Mouse (Mus musculus) embryo, embryonic 10 days (tissue): ENCODE data around the gene Fam243.

Source experiments
- DNase-seq: peaks from one replicate; pipeline ENCODE4 v3.0.0-alpha.2; 2015; ENCODE audit warnings: low spot score

Fam243 gene

DNA sequence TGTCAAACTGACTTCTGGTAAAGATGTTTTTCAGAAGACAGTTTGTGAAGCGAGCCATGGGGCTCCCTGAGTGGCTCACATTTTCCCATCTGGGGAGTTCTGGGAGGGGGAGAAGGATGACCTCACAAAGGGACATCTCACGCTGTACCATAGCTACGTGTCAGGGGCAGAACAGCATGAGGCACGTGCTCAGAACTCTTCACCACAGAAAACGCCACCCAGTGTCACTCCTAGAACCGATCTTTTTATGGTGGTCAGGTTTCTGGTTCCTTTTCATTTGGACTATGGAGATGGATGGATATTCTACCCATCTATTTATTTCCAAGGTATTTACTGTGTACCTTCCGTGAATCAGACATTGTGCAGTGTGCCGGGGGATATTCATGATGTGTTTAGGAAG lies at the start of gene Fam243:
Gene Fam243 (minus strand): TSS at position 101 of the 400 bp plus-strand sequence.
- DNase-seq: no peak

DNA sequence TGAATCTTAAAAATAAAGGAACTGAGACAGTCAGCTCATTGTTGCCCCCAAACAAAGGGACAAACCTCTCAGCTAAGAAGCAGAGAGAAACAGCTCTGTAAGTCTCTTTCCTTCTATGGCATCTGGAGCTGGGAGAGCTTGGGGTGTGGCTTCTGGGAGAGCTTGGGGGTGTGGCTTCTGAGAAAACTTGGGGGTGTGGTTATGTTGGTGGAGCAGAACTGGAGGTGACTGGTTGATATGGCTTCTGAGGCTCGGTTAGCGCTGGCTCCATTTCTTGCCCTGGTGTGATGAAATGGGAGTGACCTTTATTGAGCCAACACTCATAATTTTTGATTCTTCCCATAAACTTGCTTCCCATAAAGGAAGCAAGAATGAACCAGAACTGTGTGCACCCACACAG lies 48.0 kb upstream of the Fam243 start:
- DNase-seq: peak; percentile 47

DNA sequence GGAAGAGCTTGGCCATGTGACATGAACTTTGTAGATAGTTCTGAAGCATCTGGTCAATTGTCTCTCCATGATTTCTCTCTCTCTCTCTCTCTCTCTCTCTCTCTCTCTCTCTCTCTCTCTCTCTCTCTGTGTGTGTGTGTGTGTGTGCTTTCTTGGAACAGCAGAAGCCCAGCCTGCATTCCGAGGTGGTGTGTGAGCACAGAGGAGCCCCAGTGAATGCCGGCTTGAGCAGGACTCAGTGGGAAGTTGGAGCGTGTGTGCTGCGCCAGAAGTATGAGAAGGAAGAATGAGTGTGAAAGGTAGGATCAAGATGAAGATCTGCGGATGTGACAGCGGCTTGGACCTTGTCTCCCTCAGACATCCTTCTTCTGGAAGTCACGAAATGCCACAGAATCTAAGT lies 44.2 kb upstream of the Fam243 start:
- DNase-seq: no peak

DNA sequence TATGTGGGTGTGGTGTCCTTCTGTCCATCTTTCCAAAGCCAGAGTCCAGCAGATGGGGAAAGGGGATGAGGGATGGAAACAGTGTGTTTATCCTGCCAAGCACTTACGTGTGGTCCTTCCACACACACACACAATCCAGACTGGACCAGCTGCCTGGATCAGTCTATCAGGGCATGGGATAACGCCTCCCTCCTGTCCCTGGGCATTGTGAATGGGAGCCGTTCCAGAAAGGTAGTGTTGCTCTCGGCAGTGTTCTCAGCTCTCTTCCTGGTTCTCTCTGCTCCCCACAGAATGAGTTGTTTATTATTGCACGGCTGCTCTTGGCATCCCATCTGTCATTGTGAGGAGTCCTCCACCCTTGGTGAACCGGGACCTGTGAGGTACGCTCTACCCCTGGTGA lies 39.5 kb upstream of the Fam243 start:
- DNase-seq: no peak

DNA sequence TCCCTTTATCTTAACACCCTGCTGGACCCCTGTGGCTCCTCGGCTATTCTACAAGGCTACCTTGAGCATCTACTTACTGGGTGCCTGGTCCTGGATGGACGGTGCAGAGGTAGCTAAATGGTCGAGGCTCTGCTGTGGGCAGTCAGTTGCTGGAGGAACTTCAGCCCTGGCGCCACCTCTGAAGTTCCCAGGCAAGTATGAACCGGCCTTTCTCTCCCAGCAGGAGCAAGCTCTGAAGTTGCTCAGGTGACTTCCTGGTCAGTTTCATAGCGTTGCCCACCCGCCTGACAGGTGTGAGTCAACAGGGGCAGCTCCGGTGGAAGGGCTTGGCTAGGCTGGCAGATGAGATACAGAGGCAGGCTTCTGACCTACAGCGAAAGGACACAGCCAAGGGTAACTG lies 38.0 kb upstream of the Fam243 start, which contains the start of gene Kcne1:
Gene Kcne1 (minus strand): TSS at position 240 of the 400 bp plus-strand sequence.
- no peak for DNase-seq

DNA sequence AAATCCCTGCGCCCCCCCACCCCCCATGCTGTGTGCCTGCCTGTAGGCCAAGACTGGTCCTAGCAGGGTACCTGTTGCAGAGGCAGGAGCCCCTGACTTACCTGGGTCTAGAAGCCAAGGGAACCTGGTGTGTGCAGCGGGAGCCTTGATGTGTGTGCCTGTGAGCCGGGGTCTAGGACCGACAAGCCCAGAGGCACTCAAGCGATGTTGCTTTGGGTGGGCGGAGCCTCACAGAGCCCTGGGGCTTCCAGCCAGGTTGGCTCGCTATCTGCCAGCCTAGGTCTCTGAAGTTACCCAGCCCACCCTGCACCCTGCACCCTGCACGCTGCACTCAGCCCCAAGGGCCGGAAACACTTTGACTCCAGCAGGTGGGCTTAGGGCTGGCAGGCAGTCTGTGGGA lies 37.5 kb upstream of the Fam243 start:
- peak; percentile 56 for DNase-seq

DNA sequence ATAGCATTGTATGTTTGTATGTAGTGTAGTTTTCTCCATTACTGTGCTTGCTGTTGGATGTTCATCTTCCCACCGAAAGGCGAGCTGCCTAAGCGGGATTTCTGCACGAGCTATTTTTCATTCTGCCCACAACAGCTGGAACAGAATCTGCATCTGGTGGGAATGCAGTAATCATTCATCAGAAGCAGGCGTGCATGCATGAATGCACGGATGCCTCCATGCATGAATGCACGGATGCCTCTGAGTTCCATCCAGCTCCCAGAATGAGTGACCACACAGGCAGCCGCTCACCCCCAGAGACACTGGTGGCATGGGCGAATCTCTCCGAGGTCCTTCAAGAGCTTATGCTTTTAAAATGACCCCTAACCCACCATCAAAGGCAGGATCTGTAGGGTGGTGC lies 36.3 kb upstream of the Fam243 start:
- peak; percentile 48 for DNase-seq

DNA sequence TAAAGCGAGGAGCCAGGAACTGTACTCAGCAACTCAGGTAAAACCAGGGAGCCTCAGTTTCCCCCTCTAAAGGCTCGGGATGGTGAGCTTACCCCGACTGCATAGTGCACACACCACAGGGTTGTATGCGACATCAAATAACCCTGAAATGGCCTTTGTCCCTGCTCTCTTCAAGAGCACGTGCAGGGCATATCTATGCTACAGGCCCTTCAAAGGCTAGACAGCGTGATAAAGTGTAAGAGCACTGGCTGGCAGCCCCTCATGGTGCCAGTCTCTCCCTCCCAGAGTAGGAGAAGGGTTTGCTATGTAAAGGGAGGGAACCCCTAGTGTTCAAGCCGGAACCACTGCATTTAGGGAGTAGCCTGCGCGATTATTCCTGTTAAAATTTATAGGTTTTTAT lies 35.8 kb upstream of the Fam243 start:
- no peak for DNase-seq

DNA sequence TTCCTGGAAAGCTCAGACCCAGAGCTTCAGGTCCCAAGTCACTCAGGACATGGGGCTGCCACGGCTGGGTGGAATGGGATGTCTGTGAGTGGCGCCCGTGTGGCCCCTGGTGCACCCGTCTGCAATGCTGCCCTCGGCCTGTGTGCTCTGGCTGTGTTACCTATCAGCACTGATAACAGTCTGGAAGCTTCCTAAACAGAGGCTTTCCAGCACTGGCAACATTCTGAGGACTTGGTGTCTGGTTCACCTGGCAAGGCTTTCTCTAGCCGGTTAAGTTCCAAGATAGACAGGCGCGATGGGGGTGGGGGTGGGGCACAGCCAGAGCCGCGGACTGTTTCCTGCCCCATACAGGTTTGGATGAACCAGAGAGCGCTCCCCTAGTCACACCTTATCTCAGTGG lies 34.7 kb upstream of the Fam243 start:
- no peak for DNase-seq

DNA sequence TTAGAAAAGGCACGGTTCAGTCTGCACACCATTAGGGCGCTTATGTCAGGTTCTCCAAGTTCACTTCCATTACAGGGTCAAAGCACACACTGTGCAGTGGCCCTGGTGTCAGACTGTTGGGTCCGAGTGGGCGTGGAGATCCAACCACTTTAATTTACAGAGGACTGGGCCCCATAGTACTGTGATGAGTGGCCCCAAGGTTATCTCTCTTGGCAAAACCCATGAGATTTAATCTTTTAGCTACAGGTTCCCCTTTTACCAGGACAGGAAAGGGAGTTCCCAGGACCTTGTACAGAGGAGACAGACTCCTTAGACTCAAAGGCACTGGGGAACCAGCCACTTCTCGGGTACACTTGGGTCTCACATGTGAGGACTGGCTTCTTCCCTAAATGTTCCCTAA lies 34.1 kb upstream of the Fam243 start:
- DNase-seq: no peak

DNA sequence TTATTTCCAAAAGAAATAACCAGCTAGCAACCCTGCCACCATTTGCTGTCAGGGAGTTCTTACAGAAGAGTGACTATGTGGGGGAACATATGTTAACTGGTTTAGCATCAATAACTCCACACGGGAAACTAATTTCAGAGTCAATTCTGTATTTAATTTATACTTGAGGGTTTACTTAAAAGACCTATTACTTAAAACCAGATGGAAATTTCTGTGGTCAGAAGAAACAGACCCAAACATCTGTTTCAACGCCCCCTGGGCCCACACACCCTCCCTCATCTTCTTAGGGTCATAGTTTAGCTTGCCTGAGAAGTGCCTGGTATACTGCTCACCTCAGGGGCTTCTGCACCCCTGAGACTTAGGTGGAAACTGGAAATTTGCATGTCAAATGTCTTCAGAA lies 32.7 kb upstream of the Fam243 start:
- DNase-seq: no peak

DNA sequence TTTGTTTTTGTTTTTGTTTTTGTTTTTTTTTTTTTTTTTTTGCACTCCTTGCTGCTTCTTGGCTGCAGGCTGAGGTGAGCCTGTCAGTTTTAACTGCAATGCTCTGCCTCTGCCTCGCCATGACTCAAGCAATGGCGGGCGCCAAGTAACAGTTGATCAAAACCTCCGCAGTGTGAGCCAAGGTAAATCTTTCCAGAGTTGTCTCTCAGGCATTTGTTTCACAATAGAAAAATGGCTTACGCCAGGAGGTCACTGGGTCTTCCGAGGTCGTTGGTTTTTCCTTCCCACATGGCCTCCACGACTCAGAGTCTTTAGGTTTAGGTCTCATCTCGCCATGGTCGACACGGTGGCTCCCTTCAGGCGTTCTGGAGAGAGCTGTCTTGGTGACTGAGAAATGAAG lies 32.1 kb upstream of the Fam243 start:
- no peak for DNase-seq

DNA sequence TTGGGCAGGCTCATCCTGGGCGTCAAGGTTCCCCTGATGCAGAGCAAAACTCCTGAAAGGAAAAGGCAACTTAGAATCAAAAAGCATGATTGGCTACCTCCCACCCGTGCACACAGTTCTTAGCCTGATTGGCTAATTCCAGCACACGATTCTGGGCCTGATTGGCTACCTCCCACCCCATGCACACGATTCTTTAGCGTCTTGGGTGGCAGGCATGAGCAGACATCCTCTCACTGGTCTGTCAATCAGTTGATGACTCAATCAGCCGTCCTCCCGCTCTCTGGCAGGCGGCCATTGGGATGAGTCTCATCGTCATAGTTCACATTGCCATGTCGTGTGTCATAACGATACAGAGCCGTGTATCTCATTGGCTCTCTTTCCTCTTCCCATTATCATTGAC lies 27.7 kb upstream of the Fam243 start:
- no peak for DNase-seq

DNA sequence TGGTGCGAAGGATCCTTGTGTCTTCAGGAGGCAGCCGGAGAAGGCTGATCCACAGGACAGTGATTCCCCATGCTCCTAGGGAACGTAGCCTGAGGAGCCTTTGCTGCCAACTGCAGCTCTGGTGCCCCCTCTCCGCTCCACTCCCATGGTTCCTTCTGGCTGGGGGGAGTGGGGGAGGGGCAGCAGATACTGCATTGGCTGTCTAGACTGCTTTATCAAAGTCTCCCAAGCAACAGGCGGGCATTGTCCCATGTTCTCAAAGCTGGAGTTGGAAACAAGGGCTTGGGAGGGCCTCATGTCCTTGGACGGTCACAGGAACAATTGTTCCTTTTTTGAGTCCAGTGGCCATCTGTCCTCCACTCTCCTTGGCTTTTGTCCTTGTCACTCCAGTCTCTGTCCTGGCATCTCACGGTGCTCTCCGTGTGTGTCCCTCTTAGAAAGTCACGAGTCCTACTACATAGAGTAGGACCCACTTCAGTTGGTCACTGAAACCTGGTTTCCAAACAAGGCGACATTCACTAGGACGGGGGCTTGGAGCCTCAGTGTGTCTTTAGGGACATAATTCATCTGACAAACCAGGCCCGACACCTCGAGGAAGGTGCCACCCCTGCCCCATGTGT lies 25.2 kb upstream of the Fam243 start:
- DNase-seq: peak; percentile 61

DNA sequence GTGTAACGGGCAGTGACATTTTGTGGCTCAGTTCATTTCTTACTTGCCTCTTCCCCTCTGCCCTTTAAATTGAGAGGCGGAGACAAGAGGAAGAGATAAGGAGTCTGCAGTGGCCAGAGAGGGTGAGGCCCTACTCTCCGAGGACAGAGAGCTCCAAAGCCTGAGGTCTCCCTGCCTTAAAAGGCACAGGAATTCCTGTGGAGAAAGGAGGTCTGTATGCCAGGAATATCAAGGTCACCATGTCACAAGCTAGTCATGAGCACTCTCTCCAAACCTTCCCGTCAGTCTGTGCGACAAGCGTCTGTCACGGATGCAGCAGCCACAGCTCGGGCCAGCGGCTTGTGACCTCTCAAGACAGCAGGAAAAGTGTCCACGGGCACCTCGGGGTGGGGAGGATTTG lies 23.9 kb upstream of the Fam243 start:
- DNase-seq: no peak

DNA sequence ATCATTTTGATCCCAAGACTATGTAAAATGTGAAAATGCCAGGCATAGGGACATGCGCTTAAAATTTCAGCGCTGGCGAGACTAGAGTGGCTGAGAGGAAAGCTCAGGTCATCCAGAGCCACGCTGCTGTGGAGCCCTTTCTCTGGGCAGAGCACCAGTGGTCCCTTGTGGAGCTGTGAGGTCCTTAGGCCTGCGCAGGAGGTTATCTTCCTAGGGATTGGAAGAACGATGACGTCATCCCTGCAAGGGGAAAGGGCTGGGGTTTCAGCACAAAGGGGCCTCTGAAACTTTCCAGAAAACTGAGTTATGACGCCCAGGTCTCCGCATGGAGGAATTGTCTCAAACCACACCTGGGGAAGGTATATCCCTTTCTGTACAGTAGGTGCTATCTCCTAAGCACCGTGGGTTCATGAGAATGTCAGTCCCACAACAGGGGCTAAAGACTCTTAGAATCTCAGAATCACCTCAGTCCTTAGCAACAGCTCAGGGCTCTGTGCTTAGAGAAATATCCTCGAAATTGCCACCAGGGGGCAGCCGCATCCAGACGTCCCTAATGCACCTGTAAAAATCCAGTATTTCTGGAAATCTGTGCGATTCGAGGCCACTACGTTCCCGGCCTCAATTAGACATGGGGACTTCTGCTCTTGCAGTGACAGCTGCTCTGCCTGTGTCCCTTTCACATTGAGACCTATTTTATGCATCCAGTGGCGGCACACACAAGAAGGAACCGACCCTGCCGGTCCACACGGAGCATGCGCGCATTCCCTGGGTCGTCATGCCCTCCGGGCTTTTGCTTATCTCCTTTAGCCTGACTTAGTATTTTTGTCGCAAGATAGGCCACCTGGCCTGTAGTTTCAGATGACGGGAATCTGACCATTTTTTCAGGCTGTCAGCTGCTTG lies 19.6 kb upstream of the Fam243 start:
- DNase-seq: peak; percentile 86

DNA sequence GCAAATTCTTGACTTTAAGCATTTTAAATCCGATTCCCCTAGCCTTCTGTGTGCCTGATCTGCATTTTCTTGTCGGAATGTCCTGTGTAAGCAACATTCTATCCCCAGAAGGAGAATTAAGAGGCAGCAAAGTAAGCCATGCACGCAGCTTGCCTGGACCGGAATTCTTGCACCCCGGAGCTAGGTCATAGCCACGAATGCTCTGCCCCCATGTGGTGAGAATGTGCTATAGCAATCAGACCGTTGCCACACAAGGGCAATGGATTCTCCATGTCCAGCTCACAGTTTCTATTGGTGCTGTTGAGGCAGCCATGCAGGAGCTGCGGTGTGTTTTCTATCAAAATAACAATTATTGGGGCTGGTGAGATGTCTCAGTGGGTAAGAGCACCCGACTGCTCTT lies 15.0 kb upstream of the Fam243 start:
- DNase-seq: peak; percentile 96

DNA sequence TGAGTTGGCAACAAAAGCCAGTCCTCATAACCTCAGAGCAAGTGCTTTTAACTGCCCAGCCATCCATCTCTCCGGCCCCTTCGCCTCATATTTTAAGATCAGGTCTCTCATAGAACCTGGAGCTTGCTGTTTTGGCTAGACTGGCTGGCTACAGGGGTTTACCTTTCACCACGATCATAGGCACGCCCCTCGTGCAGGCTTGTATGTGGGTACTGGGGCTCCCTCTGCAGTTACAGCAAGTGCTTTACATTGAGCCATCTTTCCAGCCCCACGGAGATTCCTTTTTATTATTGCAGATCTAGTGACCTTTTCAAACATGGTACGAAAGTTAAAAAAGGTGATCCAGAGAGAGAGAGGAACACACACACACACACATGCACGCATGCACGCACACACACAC lies 13.4 kb upstream of the Fam243 start:
- peak; percentile 28 for DNase-seq

DNA sequence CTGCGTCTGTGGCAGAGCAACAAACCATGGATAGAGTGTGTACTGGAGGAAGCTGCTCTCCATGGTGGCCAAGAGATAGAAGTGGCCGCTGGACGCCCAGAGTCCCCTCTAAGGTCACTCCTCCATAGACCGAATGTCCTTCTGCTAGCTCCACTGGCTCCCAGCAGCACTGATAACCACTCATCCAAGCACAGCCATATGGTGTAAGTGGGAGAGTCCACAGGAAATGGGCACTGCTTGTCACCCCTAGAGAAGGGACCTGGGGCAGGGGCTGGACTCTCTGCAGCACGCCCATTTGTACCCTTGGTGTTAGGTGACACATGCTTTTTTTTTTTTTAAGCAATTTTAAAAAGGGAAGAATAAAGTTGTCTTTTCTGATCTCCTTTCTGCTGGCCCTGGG lies 9.7 kb upstream of the Fam243 start:
- no peak for DNase-seq

DNA sequence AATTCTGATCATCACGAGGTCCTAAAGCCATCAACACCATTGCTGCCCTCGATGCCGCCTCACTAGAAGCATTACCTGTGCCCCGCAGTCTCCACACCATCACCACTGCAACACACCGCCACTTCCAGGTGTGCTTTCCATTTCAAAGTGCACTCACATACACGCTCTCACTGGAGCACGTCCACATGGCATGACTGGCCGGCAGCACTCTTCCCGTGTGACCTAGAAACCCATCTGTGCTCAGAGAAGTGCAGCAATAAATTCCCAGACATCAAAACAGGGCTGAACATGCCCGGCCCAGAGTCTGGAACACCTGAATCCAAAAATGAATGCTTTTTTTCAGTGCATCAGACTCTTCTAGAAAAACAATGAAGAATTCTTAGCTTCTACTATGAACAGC lies 6.7 kb upstream of the Fam243 start:
- no peak for DNase-seq

DNA sequence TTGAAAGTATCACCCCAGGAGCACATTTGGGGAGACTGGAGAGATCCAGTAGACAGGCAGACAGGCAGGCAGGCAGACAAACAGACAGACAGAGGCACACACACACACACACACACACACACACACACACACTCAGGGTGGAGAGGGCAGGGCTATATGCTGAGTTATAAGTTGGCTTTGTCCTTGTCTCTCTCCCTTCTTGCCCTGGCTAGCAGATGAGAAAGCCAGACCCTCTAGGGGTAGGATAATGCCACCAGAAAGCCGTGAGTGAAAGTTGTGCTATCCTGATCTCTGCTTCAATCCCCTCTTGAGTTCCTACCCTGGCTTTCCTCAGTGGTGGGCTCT lies 3.8 kb upstream of the Fam243 start:
- no peak for DNase-seq

DNA sequence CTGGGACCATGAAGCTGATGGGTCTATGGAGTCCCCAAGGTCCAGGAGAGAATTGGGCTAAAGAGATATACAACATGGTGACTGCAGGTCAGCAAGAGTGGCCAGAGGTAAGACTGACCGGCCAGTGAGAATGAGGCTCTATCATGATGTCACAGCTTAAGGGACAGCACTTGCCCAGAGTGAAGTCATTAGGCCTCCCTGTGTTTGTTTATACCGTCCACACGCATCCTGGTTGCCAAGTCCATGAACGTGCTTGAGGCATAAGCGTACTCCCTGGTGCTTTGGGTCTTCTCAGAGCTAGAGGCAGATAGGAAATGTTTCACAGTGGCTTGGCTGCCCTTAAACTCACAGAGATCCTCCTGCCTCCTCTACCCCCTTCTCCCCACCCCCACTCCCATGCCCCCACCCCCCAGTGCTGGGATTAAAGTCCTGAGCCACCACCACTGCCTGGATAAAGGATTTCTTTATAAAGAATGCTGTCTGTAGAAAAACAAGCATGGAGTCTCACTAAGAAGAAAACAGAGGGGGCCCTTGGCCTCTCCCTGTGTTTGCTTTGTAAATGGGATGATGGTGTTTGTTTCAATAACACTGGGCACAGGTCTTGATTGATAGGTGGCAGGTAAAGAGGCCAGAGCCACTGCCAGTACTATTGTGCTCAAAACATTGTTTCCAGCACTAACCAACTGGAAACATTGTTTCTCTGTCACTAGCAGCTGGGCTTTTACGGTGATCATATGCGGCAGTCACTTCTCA lies 3.2 kb upstream of the Fam243 start:
- DNase-seq: peak; percentile 28

DNA sequence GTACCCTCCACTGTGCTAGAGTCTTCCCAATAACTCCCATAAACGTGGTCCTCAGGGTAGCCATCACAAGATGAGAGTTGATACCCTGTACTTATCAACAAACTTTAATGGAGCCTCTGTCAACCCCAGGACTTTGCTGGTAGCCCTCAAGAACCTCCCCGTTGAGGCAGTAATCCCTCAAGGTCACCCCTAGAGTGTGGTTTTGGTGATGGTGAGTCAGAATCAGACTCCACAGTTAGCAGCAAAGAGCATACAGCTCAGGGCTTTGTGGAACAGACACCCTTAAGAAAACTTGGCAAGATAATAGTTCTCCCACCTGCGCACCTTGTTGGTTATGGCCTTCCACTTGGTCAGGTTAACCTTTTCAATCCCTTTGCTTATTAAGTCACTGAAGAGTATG lies 880 bp downstream of the Fam243 start:
- DNase-seq: no peak
